Mouse (Mus musculus) inflammation-experienced regulatory T-cells, adult 6 months (primary cell): Measurements from ENCODE around the gene Smpd4. TPM values are rescaled to one million over a fixed set of nuclear protein-coding genes. Genes with fewer than 3 reads are reported as not detected.

ENCODE experiments used
- ATAC-seq: one replicate; pipeline ENCODE4 v1.8.0; 2017
- polyA plus RNA-seq, 3 experiments: library from polyadenylated mRNA; unstranded; fragments of 100-300 nt; shearing (Covaris generic); gene quantifications; one replicate each; pipeline ENCODE4 v1.2.1; 2017

The Smpd4 gene
- polyA plus RNA-seq, 3 experiments from 2014 or later: 14.0 to 26.8 (median 17.8) TPM

DNA sequence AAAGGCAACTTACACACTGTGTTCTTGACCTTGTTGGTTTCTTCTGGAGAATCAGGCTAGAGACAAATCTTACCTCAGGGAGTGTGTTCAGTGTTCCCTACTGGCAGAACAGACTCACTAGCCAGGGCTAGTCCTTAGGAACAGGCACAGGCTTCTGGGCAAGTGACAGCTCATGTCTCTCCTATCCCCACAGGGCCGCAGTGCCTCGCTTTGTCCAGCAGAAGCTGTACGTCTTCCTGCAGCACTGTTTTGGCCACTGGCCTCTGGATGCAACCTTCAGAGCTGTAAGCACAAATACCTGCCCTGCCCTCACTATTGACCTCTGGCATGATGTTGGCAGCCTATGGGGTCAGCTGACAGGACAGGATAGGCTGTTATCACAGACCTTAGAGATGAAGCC is 19.9 kb downstream of the Smpd4 start:
- ATAC-seq: no peak

DNA sequence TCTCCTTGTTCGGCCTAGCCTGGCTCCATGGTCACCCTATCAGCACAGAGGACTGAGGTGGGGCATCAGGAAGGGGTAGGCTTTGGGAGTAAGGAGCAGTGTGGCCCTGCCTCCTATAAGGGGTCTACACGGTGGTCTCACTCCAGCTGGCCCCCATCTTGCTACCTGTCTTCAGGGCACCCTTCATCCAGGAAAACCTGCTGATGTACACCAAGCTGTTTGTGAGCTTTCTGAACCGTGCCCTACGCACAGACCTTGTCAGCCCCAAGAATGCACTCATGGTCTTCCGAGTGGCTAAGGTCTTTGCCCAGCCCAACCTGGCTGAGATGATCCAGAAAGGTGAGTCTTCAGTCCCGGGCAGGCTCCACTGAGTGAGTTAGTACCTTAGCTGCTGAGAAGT is 20.8 kb downstream of the Smpd4 start:
- no peak for ATAC-seq

DNA sequence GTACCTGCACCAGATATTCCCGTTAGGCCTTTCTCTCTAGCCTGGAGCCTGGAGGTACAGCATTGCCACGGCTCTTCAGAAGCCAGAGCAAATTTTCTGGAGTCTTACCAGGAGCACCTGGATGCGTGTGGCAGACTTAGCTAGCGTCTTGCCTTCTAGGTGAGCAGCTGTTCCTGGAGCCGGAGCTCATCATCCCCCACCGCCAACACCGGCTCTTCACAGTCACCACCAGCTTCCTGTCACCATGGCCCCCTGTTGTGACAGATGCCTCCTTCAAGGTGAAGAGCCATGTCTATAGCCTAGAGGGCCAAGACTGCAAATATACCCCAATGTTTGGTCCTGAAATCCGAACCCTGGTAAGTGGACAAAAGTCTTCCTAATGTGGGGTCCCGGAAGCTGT is 21.6 kb downstream of the Smpd4 start:
- ATAC-seq: no peak

DNA sequence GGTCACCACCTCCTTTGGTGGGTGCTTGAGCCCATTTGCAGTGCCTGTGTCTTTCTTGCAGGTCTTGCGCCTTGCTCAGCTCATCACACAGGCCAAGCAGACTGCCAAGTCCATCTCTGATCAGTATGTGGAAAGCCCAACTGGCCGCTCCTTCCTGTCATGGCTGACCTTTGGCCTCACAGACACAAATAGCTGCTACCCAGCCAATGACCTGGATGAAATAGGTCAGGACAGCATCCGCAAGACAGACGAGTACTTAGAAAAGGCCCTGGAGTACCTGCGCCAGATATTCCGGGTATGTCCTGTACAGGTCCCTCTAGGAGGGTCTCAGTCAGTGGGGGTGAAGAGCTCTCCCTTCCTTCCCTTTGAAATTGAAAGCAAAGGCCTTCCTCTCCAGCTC is 22.1 kb downstream of the Smpd4 start:
- ATAC-seq: no peak

DNA sequence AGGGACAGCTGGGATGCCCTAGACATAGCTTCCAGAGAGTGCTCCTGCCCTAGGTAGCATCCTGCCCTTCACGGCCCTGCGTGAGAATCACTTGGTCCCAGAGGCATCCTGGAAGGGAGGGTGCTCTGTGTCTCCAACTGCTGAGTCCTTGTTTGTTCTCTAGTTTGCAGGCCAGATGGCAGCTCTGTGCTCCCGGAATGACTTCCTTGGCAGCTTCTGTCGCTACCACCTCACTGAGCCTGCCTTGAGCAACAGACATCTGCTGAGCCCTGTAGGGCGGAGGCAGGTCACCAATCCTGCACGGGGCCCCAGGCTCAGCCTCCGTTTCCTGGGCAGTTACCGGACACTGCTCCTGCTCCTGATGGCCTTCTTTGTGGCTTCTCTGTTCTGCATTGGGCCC is 23.2 kb downstream of the Smpd4 start:
- ATAC-seq: no peak

DNA sequence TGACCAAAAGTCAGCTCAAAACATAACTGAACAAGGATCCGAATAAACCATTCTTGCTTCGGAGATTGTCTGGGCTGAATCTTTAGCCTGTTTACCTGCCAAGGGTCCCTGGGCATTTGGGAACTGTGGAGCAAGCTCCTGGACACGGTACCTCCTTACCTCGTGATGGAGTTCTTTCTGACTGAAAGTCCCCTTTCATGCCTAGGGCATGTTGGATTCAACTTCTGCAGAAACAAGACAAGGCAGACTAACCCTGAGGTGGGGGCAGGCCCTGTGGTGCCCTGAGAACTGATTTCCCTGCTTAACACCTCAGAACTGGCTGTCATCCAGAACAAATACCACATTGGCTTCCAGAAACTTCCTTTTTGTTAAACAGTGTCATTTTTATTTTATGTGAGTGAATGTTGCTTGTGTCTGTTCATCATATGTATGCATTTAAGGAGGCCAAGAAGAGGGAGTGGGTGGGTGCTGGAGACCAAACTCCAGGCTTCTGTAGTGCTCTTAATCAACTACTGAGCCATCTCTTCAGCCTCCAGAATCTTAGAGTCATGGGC is 24.4 kb downstream of the Smpd4 start:
- ATAC-seq: no peak

DNA sequence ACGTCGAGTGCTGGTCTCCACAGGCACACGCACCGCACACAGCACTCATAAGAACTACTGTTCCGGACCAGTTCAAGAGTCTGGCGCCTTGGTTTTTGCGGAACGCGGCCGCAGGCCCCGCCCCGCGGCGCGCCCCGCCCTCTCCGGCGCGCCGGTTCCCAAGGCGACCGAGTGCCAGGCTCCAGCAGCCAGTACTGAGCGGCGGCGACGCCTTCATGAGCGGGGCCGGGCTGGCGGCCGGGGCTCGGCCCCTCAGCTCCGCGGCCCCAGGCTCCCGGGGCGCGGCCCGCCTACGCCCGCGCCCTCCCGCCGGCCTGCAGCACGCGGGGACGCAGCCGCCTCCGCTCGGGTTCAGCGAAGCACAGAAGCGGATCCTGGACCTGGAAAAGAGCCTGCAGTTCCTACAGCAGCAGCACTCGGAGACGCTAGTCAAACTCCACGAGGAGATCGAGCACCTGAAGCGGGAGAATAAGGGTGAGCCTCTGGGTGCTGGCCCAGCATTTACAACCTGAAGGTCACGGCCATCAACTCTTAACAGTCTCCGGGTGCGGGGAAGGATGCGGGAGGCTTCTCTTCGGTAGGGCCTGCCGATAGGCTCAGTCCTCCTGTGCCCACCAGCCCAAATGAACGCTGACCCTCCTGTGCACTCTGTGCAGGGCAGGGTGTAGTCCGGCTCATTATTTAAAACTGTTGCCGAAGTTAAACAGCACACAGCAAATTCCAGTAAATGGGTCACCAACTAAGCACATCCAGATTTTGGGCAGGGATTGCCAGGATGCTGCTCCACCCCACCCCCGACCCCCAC is 27.4 kb downstream of the Smpd4 start, which contains the start of gene Ccdc74a:
Gene Ccdc74a (plus strand): TSS at position 161 of the 805 bp plus-strand sequence.
- peak; percentile 94 for ATAC-seq

DNA sequence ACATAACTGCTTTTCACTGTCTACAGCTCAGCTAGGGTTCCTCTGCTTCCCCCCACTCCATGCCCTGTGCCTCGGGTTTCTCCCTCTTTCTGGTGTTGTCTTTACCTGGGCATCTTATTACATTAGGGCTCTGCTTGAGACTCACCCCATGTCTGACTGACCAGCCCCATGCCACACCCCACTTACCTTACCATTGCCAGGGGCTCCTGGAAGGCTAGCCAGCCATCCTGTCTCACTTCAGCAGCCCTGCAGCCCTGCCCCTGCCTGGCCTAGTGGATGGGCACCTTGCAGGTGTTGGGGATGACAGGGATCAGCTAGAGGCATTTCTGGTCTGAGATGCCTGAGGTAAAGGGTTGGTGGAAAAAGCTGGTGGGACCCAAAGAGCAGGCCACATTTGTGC is 28.0 kb downstream of the Smpd4 start:
- ATAC-seq: no peak

DNA sequence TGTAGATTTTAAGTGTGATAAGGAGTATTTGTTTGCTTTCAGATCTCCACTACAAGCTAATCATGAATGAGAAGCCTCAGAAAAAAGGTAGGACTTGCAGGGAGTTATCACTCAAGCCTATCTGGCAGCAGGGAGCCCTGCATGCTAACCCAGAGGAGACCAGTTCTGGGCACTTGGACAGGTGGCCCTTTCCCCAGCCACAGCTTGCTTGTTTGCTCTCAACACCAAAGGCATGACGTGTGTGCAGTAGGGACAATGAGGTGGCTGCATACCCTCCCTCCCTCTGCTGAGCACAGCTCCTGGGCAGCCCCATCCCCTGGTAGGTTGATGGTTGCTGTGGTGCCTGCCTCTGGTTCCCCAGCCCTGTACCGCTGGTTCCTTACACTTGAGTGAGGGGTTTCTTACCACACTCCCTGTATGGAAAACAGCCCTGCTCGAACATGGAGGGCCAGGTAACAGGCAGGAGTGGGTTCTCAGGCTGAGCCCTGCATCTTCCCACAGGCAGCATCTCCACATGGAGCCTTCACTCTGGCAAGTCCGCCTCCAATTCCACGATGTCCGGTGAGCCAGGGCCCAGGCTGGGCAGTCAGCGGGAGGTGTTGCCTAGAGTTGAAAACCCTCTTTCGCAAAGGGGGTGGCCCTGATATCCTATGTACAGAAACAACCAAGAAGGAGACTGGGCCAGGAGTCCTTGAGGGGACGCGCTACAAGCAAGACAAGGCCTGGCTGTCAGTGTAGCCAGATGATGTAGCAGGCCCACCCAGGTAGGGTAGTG is 28.6 kb downstream of the Smpd4 start:
- no peak for ATAC-seq

DNA sequence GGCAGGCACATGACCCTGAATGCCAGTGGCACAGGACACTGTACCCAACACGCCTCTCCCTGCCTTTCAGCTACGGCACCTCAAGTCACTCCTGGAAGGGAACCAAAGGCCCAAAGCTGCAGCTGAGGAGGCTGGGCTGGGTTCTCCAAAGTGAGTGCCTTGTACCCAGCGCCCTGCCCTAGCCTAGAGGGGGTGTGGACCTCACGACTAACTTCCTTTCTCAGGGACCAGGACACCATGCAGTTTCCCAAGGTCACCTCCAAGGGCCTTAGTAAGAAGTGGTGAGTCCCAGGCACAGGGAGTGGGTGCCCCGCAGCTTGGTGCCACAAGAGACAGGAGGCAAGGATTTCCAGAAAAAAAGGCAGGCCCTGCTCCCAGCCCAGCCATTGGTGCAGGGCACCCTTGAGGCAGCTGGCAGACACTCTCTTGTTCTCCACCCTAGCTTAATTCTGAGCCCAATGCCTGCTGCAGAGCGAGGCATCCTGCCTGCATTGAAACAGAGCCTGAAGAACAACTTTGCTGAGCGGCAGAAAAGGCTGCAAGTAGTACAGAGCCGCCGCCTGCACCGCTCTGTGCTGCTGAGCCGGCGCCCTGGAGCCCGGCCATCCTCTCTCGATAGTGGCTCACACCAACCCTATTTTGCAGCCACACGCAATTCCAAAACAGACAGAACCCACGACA is 30.9 kb downstream of the Smpd4 start:
- ATAC-seq: no peak

DNA sequence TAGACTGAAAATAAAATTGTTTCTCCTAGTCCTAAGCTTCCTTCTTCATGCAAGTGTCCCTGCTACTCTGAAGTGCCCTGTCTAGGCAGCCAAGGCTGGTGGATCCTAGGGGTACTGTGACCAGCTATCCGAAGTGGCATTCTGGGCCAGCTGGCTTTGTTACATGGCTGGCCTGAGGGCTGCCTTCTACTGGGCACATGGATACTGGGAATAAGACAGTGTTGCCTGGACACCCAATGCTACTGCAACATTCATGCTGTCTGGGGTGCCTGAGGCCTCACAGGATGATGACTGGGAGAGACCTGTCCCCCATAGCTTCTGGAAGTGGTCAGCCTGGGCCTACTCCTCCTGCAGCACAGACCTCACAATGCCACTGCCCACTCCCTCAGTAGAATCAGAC is 31.6 kb downstream of the Smpd4 start:
- ATAC-seq: no peak

DNA sequence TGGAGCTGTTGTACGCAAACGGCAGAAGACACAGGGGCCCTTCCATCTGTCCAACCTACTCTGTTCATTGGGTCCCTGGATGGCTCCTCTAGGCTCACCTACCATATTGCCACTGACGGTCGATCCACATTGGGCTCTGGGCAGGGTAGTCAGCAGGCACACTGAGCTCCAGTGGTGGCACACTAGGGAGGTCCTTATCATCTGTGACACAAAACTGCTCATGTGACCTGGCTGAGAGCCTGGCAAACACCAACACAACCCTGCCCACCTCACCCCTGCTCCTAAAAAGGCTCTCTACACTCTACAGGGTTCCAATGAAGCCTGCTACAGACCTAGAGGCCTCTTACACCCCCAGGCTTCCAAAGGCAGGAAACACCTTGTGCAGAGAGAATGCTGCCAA is 33.5 kb downstream of the Smpd4 start:
- no peak for ATAC-seq

DNA sequence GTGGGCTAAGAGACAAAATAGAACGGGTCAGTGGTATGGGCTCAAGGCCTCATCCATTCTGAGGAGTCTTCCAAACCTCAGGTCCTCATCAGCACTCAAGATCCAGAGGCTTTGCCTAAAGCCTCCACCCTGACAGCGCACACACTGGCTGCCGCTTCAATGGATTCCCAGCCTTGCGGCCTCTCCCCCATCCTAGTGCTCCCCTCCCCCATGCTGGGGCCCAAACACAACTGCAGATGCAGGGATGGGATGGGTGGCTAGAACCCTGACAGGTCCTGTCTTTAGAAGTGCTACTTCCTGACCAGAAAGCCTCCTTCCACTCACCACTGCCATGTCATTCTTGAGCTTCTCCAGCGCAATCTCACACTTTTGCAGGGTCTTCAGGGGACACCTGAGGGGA is 34.4 kb downstream of the Smpd4 start:
- ATAC-seq: no peak

DNA sequence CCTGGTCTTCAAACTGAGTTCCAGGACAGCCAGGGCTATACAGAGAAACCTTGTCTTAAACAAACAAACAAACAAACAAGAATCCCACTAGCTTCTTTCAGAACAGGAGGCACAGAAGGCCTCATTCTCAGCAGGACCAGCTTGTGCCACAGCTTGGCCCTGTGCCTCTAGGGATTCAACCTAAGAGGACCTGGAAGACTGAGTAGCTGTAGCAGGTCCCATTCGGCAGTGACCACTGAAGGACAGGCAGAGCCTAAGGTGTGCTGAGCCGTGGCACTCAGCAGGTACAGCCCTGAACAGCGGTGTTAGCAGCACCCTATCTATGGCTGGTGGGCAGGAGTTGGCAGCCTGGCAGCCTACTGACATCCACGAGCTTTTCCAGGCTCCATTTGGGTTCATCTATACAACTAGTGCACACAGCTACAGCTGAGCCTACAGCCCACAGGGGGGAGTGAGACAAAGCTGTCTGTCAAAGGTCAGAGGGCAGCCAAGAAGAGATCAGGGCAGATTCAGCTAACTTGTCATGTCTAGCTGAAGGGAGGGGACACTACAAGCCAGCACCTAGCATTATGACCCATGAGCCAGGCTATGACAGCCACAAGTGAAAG is 35.1 kb downstream of the Smpd4 start:
- ATAC-seq: no peak

DNA sequence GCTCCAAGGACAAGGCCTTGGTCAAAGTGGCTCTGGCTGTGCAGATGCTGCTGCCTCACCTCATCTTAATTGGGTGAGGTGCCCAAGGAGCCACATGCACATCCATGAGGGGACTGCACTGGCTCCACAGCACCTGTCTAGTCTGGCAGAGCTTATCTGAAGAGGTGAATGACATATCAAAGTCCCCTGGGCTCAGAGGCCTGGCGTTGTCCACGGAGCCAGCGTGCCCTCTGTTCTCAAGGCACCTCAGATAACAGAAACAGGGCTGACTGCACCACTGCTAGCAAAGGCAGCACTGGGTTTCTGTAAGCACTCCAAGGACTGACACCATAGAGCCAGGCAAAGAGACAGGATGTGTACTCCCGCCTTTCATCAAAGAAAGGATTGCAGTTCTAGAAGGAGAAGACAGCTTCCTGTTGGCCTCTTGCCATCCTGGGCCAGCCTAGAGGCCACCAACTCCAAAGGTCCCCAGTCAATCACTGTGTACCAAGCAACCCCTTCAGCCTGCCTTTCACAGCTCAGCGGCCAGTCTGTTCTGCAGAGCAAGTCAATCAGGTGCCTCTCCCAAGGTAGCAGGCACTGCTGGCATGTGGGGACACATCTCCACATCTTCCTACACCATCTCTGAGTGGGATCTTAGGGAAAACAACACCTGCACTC is 37.2 kb downstream of the Smpd4 start:
- ATAC-seq: no peak

DNA sequence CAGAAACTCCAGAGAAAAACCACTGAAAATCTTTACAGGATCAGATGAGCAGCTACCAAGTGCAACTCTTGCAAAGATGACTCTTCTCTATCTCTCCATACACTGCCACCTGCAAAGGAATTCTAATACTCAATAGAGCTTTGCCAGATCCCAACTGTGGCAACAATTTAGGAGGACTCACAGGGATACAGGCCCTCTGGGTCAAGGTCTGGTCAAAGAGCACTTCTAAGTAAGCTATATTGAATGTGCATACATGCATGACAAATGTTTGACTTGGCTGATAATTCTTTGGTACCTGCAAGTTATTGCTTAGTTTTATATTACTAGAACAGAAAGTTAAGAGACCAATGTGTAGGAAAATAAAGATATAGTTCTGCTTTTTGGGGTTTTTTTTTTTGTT is 46.4 kb downstream of the Smpd4 start:
- ATAC-seq: no peak

DNA sequence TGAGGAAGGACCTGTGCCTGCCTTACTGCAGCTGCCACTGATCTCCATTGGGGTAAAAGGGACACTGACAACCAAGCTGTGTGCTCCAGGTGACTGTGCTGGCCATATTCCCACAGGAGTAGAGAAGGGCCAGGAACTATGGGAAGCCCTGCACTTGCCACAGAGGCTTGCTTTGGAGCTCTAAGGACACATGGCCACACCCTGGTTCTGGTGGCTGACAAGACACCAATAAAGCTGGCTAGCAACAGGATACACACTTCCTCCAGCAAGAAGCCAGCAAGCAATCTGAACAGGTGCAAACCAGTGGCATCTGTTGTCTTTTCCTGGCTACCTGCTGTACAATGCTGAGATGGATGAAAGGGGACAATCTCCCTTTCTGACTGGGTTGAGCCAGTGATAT is 50.7 kb downstream of the Smpd4 start:
- ATAC-seq: no peak

Other genes starting within 250 kb of the Smpd4 start
- gene Snap29, start 213.4 kb upstream of the Smpd4 start, polyA plus RNA-seq: 10 to 100 TPM in 2 of 3 experiments, 1 to 10 TPM in 1; 9.0 to 16.6 (median 11.6) TPM
- 10 to 100 TPM; 45.7 to 57.2 (median 55.3) TPM for gene Pi4ka, start 213.0 kb upstream of the Smpd4 start, polyA plus RNA-seq
- 10 to 100 TPM; 18.5 to 26.2 (median 19.8) TPM for gene Crkl, start 167.4 kb upstream of the Smpd4 start, polyA plus RNA-seq
- gene Aifm3, start 129.7 kb upstream of the Smpd4 start, polyA plus RNA-seq: not detected
- gene Lztr1, start 110.7 kb upstream of the Smpd4 start, polyA plus RNA-seq: 10 to 100 TPM; 41.0 to 66.9 (median 51.0) TPM
- gene Thap7, start 88.2 kb upstream of the Smpd4 start, polyA plus RNA-seq: 10 to 100 TPM; 58.2 to 74.8 (median 67.4) TPM
- under 1 TPM in 1 of 3 experiments, not detected in 2; 0.27 TPM for gene Lrrc74b, start 58.1 kb upstream of the Smpd4 start, polyA plus RNA-seq
- not detected for gene P2rx6, start 57.5 kb upstream of the Smpd4 start, polyA plus RNA-seq
- gene Slc7a4, start 36.1 kb upstream of the Smpd4 start, polyA plus RNA-seq: 1 to 10 TPM in 2 of 3 experiments, under 1 TPM in 1; 0.21 to 5.3 (median 1.9) TPM
- 1 to 10 TPM in 1 of 3 experiments, under 1 TPM in 1, not detected in 1; 0.74 to 1.1 TPM for gene Ccdc74a, start 27.1 kb downstream of the Smpd4 start, polyA plus RNA-seq
- 100 to 1,000 TPM in 1 of 3 experiments, 10 to 100 TPM in 2; 69.3 to 109 (median 71.8) TPM for gene Med15, start 113.5 kb downstream of the Smpd4 start, polyA plus RNA-seq
- gene Klhl22, start 140.3 kb downstream of the Smpd4 start, polyA plus RNA-seq: 10 to 100 TPM; 11.8 to 28.7 (median 13.4) TPM
- gene Scarf2, start 177.9 kb downstream of the Smpd4 start, polyA plus RNA-seq: not detected
- gene B830017H08Rik, start 213.8 kb downstream of the Smpd4 start, polyA plus RNA-seq: not detected
- 1 to 10 TPM in 2 of 3 experiments, under 1 TPM in 1; 0.67 to 1.9 (median 1.5) TPM for gene Car15, start 219.0 kb downstream of the Smpd4 start, polyA plus RNA-seq